Mouse (Mus musculus) right cerebral cortex, postnatal 10 days (tissue): Measurements from ENCODE around the gene Ciao2a.

Experiments used
- DNase-seq, 2 experiments: peaks; one replicate each; pipeline ENCODE4 v3.0.0; 2021; ENCODE audit warnings: low spot score in 2 of 2

The Ciao2a gene

DNA sequence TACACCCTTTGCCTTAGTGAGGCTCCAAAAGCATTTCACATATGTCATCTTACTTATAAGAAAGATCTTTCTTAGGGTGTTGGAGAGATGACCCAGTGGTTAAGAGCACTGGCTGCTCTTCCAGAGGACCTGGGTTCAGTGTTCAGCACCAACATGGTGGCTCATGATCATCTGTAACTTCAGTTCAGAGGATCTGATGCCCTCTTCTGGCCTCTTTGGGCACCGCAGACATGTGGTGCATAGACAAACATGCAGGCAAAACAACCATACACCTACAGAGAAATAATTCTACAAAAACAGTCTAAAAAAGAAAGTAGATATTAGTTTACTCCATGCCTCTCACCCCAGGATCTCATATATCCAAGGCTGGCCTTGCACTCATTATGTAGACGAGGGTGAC is 33.7 kb downstream of the Ciao2a start:
- DNase-seq: no peak

GRCm38 (mm10) chr9:66162995-66163394 is 36.6 kb downstream of the Ciao2a start:
- DNase-seq: no peak

DNA sequence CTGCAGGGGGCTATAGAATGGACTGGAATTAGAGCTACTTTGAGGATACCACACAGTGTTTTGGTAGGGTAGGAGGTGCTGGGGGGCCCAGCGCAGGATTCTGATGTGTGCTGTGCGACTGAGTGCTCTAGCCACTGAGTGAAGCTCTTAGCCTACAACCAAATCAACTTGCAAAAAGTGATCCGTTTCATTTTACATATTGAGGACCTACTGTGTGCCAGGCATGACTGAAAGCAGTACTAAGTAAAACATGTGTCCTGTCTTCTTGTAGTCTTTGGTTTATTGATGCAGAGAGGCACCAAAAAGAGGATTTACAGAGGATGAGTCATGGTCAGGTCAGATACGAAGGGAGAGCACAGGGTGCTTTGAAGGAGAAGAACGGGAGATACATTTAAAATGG is 40.8 kb downstream of the Ciao2a start:
- DNase-seq: no peak

DNA sequence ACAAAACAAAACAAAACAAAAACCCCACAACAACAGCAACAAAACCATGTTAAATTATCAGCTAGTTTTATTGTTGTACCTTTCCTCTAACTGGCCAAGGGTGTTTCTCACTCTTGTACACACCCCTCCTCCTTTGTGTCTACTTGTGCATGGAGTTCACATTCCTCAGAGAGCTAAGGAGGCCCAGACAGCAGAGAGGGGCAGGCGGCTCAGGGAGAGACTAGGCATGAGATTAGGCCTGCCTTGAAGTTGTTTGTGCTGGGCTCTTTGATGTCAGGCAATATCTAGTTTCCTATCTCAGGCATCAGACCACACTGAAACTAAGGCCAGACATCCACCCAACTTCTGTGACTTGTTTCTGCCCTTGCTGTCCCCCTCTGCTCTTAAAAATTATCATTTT is 41.8 kb downstream of the Ciao2a start:
- DNase-seq: no peak

- no peak for DNase-seq
Measured at GRCm38 (mm10) chr9:66170506-66170905, 44.1 kb downstream of the Ciao2a start.

GRCm38 (mm10) chr9:66171275-66171921 is 45.0 kb downstream of the Ciao2a start:
- no peak for DNase-seq

DNA sequence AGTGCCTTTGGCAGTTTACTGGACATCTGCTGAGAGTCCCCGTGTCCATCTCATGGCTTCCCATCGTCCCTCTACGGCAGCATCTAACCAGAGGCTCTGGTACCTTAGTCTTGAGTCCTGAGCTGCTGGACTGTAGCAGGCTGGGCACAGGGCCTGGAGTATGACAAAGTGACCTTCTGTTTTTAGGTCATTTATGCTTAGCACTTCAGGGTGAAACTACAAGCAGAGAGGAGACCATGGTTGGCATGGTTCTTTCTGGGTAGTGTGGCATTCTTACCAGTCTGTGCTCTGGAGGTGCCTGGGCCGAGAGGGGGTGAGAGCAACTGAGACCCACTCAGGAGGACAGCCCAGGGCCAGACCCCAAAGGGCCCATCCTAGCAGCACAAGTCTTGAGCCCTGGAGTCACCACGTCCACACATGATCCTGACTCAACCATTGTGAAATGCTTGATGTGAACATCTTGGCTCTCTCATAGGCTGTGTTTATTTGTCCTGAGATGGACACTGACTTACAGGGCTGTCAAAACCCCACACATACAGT is 47.0 kb downstream of the Ciao2a start:
- DNase-seq: no peak

DNA sequence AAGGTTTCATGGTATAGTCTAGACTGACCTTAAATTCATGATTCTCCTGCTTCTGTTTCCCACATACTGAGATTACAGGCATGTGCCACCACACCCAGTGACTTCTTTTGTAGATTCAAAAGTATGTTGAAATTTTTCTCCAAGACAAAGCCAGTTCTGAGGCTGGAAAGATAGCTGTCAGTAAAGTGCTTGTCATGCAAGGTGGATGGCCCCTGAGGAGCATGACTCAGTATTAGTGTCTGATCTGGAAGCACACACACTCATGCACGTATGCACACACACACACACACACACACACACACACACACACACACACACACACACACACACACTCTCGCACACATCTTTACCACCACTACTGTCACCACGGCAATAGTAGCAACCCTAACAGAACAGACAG is 48.6 kb downstream of the Ciao2a start:
- no peak for DNase-seq

DNA sequence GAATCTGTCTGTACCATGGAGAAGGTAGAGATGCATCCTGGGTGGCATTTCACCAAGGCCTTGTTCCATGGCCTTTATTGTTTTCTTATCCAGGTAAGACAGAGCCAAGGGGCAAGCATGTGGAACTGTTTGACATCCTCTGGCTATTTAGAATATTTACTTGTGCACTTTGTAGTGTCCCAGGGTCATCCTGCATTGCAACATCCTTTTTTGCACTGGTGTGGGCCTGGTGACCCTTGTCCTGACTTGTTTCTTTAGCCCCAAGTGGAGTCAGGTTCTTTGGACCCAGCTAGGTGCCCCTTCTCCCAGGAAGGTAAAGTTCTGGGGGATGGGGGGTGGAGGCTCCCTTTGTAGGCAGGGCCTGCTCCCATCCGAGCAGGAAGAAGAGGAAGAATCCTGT is 51.6 kb downstream of the Ciao2a start:
- DNase-seq: no peak

GRCm38 (mm10) chr9:66179795-66180194 is 53.4 kb downstream of the Ciao2a start:
- no peak for DNase-seq

GRCm38 (mm10) chr9:66181126-66181825 is 54.9 kb downstream of the Ciao2a start:
- DNase-seq: no peak

DNA sequence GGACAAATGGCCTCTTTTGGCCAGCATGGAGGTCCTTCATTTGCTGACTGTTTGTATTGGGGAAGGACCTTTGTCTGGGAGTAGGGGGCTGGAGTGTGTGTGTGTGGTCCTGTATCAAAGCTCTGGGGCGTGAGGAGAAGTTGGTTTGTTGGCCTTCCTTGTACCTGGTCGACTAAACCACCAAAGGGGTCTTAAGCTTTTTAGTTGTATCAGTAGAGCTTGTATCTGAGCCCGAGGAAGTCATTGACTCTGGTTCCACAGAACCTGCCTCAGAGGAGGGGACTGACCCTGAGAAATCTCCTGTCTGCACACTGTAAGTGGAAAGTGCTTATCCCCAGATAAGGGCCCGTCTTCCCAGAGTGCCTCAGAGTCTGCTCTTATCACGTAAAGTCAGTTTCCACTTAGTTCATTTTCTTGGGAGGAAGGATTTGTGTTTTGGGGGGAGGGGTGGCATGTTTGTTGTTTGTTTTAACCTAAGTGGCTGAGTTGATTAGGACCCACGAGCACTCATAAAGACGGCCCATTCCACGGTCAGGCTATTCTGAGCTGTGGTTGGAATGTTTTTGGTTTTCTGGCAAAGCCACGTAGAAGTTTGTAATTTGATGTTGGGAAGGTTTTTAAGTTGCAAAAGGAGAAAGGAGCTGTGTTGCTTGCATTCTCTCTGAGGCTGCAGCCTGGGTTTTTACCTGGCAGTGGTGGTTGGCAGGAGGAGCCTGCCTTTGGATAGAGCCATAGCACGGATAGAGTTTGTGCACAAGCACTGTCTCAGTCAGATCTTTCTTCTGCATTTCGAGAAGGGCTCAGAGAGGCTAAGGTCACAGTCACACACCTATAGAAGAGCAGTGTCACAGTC is 55.6 kb downstream of the Ciao2a start:
- DNase-seq: no peak

DNA sequence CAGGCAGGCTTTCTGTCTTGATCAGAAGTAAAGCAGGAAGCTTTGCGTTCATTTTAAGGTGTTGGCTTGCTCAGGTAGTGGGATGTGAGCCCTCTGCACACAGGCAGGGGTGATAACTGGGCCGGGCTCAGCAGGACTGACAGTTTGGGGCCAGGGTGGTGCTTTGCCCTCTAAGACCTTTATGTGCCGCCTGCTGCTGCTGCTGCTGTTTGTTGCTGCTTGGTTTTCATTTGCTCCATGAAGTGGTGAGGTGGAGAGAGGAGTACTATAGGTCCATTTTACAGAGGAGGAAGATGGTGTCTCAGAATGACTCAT is 56.2 kb downstream of the Ciao2a start:
- DNase-seq: no peak

DNA sequence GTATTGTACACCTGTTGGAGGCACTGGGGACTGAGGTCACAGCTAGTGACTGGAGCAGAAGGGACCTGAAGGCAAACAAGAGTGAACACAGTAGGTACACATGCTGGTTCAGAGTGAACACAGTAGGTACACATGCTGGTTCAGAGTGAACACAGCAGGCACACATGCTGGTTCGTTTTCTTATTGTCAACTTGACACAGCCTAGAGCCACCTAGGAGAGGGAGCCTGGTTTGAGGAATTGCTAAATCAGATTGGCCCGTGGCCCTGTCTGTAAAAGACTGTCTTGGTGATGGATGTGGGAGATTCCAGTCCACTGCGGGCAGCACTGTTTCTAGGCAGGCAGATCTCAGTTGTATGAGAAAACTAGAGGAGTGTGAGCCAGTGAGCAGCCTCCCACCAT is 56.6 kb downstream of the Ciao2a start:
- DNase-seq: no peak

GRCm38 (mm10) chr9:66184572-66184971 is 58.2 kb downstream of the Ciao2a start:
- no peak for DNase-seq

- DNase-seq: no peak
Measured at GRCm38 (mm10) chr9:66186426-66186825, 60.0 kb downstream of the Ciao2a start.
